Mouse (Mus musculus): ENCODE measurements around the gene Bri3bp.

- TF ChIP-seq CTCF (IDR thresholded peaks at IDR 0.05; ENCODE audit: borderline replicate concordance, extremely low read depth, insufficient read depth, insufficient read length) (no peak), POLR2A (IDR thresholded peaks at IDR 0.05; ENCODE audit: borderline replicate concordance, extremely low read depth, insufficient read depth, insufficient read length, poor library complexity, severe bottlenecking) (no peak)
Observed at GRCm38 (mm10) chr5:125449306-125449705, 7.9 kb downstream of the Bri3bp start.

Measured in brain, embryonic 14.5 days (tissue).